Mouse (Mus musculus): ENCODE measurements around the gene Pacsin3.
A peak's percentile ranks its signal among the peaks of the same experiment; 100 is the strongest.

The Pacsin3 gene

GRCm38 (mm10) chr2:91259493-91259892 lies 3.7 kb downstream of the Pacsin3 start:
- DNase-seq (ENCODE audit: low spot score), result no peak

DNA sequence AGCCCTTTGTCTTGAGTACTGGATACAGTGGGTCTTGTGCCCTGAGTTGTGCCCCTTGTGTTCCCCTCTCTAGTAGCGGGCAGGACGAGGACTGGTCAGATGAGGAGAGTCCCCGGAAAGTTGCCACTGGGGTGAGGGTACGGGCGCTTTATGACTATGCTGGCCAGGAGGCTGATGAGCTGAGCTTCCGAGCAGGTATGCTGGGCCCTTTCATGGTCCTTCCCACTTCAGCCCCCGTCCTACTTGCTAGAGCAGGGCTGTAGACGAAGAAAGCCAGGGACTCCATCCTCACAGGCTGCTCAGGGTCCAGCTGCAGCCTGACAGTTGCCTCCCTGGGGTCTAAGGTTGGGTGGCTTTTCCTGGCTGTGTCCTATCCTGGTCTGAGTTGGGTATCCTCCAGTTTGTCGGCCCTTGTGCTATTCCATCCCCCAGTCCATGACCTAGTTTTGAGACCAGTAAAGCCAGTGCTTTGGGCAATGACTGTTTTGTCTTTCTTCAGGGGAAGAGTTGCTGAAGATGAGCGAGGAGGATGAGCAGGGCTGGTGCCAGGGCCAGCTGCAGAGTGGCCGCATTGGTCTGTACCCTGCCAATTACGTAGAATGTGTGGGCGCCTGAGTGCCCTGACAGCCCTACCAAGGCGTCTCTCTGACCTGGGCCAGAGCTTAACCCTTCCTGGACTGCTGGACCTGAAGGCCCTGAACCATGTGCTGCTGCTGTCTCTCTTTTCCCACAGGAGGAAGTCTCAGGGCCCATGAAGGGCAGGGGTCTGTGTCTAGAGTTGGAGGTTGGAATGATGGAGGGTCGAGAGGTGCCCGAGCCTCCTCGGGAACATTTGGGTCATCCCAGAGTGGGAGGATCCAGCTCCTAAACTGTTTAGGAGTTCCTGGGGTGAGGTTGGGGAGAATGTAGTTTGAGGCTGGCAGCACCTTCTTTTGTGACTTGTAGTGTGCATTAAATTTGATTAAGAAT lies 8.2 kb downstream of the Pacsin3 start:
- no peak for DNase-seq (ENCODE audit: low spot score)

DNA sequence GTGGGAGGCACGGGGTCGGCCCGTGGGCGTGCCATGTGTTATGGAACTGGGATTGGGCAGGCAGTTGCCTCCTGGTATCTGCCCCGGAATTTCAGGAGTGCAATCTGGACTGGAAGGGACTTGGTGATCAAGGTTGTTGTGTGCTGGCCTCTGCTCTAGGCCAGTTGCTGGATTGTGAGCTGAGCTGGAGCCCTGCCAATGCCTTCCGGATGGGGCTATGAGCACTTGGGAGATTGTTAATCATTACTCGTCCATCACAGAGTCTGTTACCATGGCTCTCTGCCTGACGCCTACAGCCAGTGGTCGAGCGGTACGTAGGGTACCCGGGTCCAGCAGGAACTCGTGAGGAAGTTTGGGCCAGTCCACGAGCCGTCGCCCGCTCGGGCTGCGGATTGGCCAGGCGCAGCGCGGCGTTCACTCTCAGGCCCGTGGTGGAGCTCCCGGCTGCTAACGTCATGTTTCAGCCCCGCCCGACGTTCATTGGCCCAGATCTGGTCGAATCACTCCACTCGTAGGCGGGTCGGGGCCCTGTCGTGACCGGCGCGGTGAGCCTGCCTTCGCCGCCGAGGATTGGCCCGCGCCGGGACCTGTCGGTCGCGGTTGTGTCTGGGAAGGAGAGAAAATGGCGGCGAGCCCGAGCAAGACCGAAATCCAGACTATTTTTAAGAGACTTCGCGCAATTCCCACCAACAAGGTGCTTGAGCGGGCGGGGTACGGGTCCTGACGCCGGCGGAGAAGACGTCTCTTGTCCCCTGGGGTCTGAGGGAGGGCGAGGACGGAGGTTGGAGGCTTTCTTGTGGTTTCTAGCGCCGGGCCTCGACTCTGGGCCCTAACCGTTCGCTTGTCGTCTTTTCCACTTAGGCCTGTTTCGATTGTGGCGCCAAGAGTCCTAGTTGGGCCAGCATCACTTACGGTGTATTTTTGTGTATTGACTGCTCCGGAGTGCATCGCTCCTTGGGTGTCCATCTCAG lies 9.2 kb downstream of the Pacsin3 start, which contains the start of gene Arfgap2:
Arfgap2 (plus strand) TSS at position 264 of the 971 bp plus-strand sequence.
- DNase-seq (ENCODE audit: low spot score), result peak; percentile 98

- DNase-seq (ENCODE audit: low spot score), result no peak
Observed at GRCm38 (mm10) chr2:91268042-91268441, 12.3 kb downstream of the Pacsin3 start.

DNA sequence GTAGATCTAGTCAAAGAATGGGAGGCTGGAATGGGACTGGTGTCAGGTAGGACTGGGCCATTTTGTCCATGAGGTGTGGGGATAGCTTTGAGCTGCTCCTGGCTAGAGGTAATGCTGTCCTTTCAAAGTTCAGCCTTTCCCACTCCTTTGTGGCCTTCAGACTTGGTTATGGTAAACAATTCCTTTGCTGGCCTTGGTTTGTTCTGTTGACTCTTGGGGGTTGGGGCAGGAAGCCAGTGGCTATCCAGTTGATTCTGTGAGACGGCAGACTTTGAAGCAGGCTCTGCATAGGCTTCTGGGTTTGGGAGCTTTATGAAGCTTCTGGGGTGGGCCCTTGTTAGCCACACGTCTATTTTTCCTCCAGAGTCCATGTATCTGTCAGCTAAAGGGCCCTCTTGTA lies 13.0 kb downstream of the Pacsin3 start:
- DNase-seq (ENCODE audit: low spot score), result no peak

GRCm38 (mm10) chr2:91269687-91270133 lies 14.0 kb downstream of the Pacsin3 start:
- DNase-seq (ENCODE audit: low spot score), result no peak

DNA sequence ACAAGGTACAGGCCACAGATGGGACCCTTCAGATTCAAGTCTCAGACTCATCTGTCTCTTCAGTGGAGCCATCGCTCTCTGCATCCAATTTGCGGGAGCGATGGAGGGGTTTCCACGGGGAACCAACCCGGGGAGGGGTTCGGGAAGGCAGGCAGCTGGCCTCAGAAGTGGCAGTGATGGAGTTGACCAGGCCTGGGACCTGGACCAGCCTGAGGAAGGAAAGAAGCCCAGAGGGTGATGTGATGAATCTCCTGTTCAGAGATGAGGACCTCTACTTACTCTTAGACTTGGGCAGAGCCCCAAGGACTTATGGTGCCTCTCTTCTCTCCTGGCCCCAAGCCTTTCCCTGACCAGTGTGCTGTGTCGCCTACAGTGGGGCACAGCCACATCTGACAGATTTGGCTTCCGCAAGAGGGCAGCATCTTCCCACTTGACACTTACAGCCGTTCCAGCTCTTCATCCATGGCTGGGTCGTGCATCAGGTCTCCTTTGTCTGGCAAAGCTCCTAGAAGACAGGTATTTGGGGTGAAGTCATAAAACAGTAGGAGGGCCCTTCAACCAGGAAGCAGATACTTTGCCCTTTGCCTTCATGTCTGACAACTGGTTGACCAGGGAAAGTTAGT lies 23.1 kb downstream of the Pacsin3 start:
- DNase-seq (ENCODE audit: low spot score), result no peak

GRCm38 (mm10) chr2:91279372-91279755 lies 23.6 kb downstream of the Pacsin3 start:
- DNase-seq (ENCODE audit: low spot score), result no peak

DNA sequence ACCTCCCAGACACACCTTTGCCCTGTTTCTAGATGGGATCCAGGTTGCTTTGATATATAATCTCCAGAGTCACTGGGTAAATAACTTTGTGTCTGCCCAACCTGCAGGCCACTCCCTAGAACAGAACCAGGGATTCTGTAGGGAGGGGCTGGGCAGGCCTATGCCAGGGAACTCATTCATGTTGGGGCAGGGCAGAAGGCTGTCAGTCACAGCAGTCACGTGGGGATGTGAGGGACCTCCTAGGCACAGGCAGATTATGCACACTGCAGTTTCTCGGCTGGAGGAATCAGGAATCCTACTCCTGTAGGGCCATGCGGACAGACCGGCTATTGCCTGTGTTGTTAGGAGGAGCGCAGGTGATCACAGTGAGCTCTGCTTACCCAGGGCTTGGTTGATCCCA lies 25.6 kb downstream of the Pacsin3 start:
- DNase-seq (ENCODE audit: low spot score), result no peak

- no peak for DNase-seq (ENCODE audit: low spot score)
Observed at GRCm38 (mm10) chr2:91283972-91284371, 28.2 kb downstream of the Pacsin3 start.

GRCm38 (mm10) chr2:91284375-91285199 lies 28.8 kb downstream of the Pacsin3 start:
- DNase-seq (ENCODE audit: low spot score), result peak; percentile 38

DNA sequence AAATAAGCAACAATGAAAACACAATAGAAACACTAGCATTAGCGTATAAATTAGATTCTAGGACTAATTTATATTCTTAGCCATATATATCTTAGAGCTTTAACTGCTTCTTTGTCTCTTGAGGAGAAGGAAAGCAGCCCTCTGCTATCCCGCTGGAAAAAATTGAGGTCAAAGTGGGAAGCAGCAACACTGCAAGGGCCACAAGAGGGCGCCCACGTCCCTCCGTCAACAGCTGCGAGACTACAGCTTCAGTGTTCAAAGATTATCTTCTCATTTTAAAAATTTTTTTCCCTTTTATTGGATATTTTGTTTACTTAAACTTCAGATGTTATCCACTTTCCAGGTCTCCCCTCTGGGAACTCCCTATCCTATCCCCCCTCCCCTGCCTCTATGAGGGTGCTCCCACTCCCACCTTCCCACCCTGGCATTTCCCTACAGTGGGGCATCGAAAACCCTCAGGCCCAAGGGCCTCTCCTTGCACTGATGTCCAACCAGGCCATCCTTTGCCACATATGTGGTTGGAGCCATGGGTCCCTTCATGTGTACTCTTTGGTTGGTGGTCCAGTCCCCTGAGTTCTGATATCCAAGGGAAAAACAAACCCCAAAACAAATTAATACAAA lies 30.2 kb downstream of the Pacsin3 start:
- peak; percentile 61 for DNase-seq (ENCODE audit: low spot score)

DNA sequence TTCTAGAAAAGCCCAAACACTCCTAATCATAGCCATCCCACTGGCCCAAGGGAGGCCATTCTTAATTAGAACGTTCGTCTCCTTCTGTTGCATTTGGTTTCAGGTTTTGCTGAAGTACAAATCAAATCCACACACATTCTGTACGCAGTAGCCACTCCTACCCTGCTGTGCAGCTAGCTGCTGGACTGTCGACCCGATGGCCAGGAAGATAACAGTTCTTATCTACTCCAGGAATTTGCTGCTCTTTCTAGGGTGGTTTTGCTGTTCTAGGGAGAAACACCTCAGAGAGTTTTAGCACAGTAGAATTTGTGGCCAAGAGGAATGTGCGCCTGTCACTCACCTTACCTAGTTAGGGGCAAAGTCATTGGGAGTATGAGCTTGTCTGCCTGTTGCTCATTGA lies 31.8 kb downstream of the Pacsin3 start:
- no peak for DNase-seq (ENCODE audit: low spot score)

DNA sequence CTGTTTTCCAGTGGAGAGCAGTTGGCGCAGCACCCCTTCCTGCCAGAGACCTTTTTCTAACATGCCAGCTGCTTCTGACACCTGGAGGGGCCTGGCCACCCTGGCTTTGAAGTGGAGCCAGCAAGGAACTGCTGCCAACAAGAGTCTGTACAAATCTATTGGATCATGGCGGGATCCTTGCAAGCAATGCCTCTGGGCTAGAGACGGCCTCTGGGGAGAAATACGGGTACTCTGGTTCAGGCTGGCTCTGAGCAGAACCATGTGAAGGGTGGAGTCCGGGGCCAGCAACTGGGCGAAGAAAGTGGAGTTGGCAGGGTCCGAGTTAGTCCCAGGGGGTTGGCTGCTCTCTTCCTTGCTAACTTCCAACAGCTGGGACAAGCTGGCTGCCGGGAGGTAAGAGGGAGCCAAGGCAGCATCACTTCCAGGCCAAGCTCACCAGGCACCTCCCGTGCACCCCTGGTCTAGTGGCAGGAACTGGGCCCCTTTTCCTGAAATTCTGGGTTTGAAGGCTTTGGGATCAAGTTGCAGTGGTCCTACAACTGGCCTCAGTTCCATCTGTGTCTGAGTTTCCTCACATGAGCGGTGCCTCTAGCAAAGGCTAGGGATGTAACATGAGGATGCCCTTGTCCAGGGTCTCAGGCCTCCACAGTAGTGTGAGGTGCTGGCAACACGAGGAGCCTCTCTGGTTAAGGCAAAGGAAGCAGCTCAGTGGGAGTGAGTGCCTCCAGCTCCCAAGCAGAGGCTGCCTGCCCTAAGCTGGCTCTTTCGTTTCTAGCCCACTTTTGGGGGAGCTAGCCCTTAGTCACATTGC lies 35.6 kb downstream of the Pacsin3 start:
- no peak for DNase-seq (ENCODE audit: low spot score)

GRCm38 (mm10) chr2:91294226-91294625 lies 38.5 kb downstream of the Pacsin3 start:
- no peak for DNase-seq (ENCODE audit: low spot score)

DNA sequence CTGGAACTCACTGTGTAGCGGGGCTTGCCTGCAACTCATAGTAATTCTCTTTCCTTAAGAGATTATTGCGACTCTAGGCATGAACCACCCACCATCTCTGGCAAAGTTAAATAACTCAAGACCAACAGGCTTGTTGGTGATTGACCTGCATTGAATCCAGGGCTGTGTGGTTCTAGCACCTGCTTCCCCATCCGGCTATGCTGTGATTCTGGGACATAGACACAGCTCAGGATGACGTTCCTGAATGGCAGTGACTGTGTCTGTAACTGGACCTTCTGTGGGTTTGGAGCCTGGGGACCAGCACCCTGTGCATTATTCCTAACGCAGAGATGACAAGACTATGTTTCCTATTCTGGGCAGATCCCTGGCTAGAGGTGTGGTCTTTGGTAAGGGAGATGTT lies 40.1 kb downstream of the Pacsin3 start:
- no peak for DNase-seq (ENCODE audit: low spot score)

GRCm38 (mm10) chr2:91299156-91299555 lies 43.4 kb downstream of the Pacsin3 start:
- DNase-seq (ENCODE audit: low spot score), result no peak

- DNase-seq (ENCODE audit: low spot score), result no peak
Observed at GRCm38 (mm10) chr2:91300784-91301183, 45.0 kb downstream of the Pacsin3 start.

DNA sequence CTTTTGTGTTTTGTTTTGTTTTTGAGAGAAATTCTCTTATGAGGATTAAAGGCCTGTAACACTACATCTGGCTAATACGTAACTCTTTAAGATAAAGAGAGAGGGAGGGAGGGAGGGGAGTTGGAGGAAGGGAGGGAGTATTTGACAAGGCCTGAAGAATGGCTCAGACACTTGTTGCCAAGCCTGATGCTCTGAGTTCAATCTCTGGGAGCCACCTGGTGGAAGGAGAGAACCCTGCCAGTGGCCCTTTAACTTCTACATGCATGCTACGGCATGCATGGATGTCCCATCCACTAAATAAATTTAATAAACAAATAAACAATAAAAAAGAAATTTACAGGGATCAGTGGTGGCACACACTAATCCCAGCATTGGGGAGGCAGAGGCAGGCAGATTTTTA lies 46.1 kb downstream of the Pacsin3 start:
- no peak for DNase-seq (ENCODE audit: low spot score)

- DNase-seq (ENCODE audit: low spot score), result no peak
Observed at GRCm38 (mm10) chr2:91302845-91303244, 47.1 kb downstream of the Pacsin3 start.
